Mouse (Mus musculus): ENCODE measurements around the gene Celf1. TPM values are rescaled to one million over a fixed set of nuclear protein-coding genes. Genes with fewer than 3 reads are reported as not detected.
"Not testable (repeated sequence)": the region's sequence is repeated elsewhere in the genome, so short reads cannot be mapped to it uniquely, and the experiment has no call there.

Gene Celf1
- total RNA-seq, 1 experiment from 2014 or later, result 89.9 TPM

GRCm38 (mm10) chr2:91023131-91023530 is 82.9 kb downstream of the Celf1 start:
- DNase-seq, result no peak

- DNase-seq, result no peak
These were observed 83.8 kb downstream of the Celf1 start for GRCm38 (mm10) chr2:91023956-91024355.

- DNase-seq, result no peak
These were observed 84.9 kb downstream of the Celf1 start for GRCm38 (mm10) chr2:91025081-91025516.

- DNase-seq, result no peak
These were observed 86.3 kb downstream of the Celf1 start for GRCm38 (mm10) chr2:91026491-91026890.

- DNase-seq, result peak; percentile 66
These were observed 87.4 kb downstream of the Celf1 start for GRCm38 (mm10) chr2:91027391-91028214.

GRCm38 (mm10) chr2:91031216-91031615 is 91.0 kb downstream of the Celf1 start:
- DNase-seq, result no peak

- no peak for DNase-seq
These were observed 92.8 kb downstream of the Celf1 start for GRCm38 (mm10) chr2:91033000-91033399.

GRCm38 (mm10) chr2:91035385-91035784 is 95.2 kb downstream of the Celf1 start, which contains the start of gene Rapsn:
Gene Rapsn, plus strand, starts transcription at chr2:91035620.
- peak; percentile 79 for DNase-seq

GRCm38 (mm10) chr2:91041786-91042185 is 101.6 kb downstream of the Celf1 start:
- DNase-seq, result no peak

GRCm38 (mm10) chr2:91042651-91043398 is 102.6 kb downstream of the Celf1 start:
- DNase-seq, result no peak

GRCm38 (mm10) chr2:91044727-91045126 is 104.5 kb downstream of the Celf1 start:
- no peak for DNase-seq

GRCm38 (mm10) chr2:91045805-91046204 is 105.6 kb downstream of the Celf1 start:
- DNase-seq, result not testable (repeated sequence)

- DNase-seq, result no peak
These were observed 107.2 kb downstream of the Celf1 start for GRCm38 (mm10) chr2:91047359-91047758.

- DNase-seq, result no peak
These were observed 111.7 kb downstream of the Celf1 start for GRCm38 (mm10) chr2:91051917-91052316.

- no peak for DNase-seq
These were observed 112.6 kb downstream of the Celf1 start for GRCm38 (mm10) chr2:91052752-91053151.

- no peak for DNase-seq
These were observed 113.2 kb downstream of the Celf1 start for GRCm38 (mm10) chr2:91053181-91053933.

GRCm38 (mm10) chr2:91053934-91054382 is 113.8 kb downstream of the Celf1 start, which contains the start of gene Psmc3:
Gene Psmc3, plus strand, starts transcription at chr2:91054009.
- DNase-seq, result peak; percentile 99

- DNase-seq, result no peak
These were observed 118.3 kb downstream of the Celf1 start for GRCm38 (mm10) chr2:91058435-91058834.

GRCm38 (mm10) chr2:91059376-91059775 is 119.2 kb downstream of the Celf1 start:
- no peak for DNase-seq

- DNase-seq, result peak; percentile 66
These were observed 120.6 kb downstream of the Celf1 start for GRCm38 (mm10) chr2:91060544-91061355.

GRCm38 (mm10) chr2:91061849-91062481 is 121.8 kb downstream of the Celf1 start:
- DNase-seq, result no peak

Data from adrenal gland, postnatal 14 days (tissue).